Mouse (Mus musculus) T-cell, adult 2 months (primary cell): ENCODE measurements around the gene Dtd2.

Experiments
- DNase-seq: peaks from one replicate; pipeline ENCODE4 v3.0.0; 2022; ENCODE audit warnings: low spot score

Gene Dtd2

DNA sequence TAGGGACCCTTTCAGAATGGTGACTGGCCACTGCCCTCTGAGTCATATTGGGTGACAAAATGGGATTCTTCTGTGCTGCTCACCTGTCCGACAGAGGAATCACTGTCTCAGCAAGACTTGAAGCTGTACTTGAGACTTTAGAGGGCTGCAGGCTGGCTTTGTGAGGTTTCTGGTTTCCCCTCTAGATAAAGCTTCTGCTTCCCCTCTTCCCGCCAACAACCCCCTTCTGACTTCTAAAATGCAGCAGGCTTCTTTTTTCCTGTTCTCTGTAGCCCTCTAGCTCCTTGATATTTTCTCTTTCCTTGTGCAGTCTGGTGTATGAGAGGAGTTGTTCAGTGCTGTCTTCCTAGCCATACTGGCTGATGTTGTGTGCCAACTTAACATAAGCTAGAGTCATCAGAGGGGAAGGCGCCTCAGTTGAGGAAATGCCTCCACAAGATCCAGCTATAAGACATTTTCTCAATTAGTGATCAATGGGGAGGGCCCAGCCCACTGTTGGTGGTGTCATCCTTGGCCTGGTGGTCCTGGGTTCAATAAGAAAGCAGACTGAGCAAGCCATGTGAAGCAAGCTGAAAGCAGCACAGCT is 21.0 kb downstream of the Dtd2 start:
- no peak for DNase-seq

DNA sequence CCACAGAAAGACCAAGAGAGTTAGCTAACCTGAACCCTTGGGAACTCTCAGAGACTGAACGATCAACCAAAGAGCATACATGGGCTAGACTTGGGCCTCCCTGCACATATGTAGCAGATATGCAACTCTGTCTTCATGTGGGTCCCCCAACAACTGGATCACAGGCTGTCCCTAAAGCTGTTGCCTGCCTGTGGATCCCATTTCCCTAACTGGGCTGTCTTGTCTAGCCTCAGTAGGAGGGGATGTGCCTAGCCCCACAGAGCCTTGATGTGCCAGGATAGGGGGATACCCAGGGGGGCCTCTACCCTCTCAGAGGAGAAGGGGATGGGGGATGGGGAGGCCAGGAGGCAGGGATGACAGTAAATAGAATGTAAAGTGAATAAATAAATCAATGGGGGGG is 22.7 kb downstream of the Dtd2 start:
- DNase-seq = no peak

DNA sequence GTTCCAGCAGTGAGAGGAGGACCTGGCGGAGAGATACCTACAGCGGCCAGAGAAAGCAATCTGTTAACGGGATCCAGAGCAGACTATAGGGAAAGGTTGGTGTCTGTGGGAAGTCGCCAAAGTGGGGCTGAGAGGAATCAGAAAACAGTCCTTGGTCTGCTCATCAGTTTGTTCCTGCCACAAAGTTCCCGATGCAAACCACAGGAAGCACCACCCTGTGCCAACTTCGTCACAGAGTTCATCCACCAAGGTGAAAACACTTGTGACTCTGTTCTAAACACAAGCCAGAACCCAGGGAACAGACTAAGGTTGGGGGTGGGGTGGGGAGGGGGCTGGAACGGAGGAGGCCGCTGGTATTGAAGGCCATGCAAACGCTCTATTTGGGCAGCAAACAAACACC is 29.8 kb downstream of the Dtd2 start:
- peak; percentile 76 for DNase-seq

DNA sequence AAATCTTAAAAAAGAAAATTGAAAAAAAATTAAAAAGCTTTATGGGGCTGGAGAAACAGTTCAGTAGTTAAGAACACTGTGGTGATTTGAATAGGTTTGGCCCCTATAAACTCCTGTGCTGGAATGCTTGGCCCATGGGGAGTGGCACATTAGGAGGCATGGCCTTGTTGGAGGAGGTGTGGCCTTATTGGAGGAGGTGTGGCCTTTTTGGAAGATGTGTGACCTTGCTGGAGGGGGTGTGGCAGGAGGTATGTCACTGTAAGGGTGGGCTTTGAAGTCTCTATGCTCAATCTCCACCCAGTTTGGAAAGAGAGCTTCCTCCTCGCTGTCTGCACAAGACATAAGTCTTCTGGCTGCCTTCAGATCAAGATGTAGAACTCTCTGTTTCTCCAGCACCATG is 31.9 kb downstream of the Dtd2 start:
- peak; percentile 12 for DNase-seq

DNA sequence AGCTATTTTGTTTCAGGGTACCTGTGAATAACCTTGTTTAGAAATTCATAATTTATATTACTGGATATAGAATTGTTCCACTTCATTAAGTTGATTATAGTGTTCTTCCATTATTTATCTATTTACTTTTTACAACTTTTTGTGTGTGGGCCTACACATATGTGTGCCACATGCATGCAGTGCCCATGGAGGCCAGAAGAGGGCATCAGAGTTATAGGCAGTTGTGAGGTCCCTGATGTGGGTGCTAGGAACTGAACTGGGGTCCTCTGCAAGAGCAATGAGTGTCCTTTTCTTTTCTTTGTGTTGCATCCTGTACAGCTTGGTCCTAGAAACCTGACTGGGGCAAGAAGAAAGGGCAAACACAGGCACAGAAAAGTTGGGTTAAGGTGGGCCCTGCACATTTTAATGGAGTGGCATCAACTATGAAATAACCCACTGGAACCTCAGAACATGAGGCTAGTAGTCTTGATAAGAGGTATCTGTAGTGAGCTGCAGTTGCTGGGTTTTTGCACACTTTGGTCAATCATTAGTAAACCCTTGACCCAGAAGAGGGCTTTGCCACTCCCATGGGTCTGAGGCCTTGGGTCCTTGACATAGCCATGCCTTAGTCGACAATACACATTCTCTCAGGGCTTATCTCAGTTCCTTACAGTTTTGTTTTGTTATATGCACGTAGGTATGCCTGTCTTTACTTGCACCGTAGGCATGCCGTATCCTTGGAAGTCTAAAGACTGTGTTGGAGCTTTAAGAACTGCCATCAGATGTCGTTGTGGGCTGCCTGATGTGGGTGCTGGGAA is 33.8 kb downstream of the Dtd2 start:
- DNase-seq = peak; percentile 11

DNA sequence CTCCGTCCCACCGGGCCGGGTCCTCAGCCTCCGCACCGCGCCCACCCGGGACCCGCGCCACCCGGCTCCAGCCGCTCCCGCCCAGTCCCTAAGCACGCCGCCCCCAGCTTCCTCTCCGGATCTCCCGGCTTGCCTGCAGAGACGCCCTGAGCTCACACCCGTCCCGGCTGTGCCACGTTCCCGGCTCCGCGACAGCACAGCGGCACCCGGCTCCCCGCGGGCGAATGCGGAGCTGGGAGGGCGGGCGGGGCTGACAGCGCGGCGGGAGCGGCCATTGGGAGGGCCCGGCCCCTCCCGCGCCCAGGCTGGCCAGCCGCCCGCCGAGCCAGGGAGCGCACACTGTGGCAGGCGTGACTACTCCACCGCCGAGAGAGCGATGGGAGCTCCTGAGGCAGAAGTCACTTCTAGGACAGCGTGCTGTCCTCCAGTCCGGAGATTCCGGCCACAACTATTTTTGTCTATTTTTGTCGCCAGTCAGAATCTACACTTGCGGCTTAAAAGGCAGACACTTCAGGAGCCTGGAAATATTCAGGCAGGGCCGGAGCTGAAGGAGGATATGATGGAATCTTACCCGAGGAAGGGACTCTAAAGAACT is 35.1 kb downstream of the Dtd2 start, which contains the start of gene Heatr5a:
TSS of gene Heatr5a (minus strand) at position 252 of the 595 bp plus-strand sequence.
- DNase-seq = peak; percentile 81

DNA sequence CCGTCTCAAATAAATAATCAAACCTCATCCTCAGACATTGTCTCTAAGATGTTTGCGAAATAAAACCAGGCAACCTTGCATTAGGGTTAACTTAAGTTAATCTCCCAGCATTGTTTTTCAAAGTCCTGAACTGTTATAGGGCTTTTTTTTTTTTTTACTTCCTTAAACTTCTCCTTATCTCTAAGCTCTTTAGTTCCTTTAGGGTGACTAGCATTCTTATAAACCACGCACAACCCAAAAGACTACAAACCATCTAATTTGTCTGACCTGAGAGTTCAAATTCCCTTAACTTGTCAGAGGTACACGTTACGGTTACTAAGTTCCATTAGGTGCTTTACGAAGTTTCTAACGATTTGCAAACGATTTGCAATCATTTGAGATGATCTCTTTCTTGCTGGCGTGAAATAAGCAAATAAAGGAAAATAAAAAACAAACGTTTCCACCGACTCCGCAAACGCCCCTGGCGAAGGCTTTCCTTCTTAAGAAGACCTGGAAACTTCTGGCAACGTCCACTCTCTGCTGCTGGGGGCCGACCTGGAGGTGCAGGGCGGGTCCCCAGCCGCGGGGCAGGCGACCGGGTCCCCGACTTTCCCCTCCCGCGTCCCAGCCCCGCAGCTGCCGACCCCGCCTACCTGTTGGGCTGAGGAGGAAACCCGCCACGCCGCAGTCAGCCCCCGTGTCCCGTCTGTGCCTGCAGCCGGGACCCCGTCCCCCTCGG is 35.8 kb downstream of the Dtd2 start:
- DNase-seq = no peak

DNA sequence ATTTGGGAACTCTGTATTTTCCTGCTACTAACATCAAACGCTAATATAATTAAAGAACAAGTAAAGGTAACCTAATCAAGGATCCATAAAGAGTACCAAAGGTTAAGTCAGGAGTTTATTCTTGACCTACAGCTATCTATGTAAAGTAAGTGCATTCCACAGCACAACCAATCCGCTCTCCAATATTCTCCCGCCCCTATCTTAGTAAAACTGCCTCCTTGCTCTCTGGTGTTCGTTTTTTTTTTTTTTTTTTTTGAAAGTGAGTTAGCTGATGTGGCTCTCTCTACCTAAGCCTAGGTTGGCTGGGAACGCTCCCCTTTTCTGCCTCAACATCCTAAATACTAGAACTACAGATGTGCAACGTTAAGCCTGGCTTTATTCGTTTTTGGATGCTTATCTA is 36.4 kb downstream of the Dtd2 start:
- no peak for DNase-seq

DNA sequence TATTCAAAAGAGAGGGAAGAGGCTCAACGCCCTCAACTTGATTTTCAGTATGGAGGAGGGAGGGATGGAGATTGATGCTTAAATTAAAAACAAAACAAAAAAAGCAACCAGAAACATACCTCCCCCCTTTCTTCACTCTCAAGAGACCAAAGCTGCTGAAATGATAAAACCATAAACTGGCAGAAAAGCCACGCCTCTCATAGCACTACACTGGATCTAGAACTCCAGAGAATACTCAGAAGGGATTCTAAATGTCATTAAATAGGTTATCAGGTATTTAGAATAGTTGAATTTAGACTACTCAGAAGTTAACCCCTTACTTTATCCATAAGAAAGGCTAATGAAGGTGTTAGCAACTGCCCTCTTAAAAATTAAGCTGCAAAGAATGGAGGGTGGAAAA is 37.2 kb downstream of the Dtd2 start:
- DNase-seq = no peak

DNA sequence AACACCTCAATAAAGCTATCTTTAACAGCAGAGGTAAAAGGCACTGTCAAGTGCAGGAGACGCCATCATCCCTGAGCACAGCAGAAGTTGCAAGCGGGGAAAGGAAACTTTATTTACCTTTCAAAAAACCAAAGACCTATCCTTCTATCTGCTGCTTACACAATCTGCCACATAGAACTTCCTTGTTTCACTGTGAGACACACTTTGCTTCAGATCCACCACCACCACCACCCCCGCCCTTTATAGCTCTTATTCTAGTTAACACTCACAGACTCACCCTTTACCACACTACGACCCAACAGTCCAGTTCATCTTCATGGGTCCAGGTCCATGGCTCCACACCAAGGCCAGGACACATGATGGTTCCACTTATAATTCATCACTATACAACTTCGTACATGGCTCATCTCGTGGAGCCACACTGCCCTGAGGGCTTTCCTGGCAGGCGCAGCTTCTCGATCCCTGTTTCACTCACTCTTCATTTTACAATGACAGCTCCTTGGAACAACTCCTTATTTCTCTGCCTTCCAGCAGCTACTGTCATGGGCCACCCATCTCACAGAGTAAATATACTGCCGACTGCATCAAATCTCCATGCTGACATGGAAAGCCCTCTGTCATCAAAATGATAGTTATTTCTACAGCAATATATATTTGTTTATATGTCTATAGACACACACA is 38.2 kb downstream of the Dtd2 start:
- no peak for DNase-seq

DNA sequence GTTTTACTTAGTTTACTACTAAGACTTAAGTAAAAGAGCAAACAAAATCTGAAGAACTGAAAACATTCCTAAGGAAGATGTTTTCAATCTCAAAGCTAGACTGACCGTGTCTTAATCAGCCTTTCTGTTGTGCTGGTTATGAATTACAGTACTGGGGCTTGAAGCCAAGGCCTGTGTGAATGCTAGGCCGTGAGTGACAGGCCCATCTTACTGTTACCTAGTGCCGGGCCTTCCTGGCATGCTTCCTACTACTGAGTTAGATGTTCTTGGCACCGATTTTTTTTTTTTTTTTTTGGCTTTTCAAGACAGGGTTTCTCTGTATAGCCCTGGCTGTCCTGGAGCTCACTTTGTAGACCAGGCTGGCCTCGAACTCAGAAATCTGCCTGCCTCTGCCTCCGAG is 48.7 kb downstream of the Dtd2 start:
- no peak for DNase-seq

DNA sequence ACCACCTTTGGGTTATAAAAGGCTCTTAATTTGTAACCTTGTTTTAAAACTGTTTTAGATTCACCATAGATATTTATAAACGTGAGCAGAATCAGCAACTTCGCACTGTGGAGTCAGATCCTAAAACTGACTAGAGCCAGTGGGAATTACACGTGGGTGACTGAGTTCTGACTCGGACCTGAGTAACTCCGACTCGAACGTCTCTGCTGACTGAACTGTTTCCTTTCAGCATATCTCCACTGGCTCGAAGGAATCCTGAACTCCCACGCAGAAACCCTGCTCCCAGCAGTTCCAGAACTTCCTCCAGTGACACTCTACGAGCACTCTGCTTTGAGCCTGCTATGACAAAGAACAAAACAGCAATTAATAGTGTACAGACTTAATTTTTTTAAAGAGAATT is 54.0 kb downstream of the Dtd2 start:
- no peak for DNase-seq

DNA sequence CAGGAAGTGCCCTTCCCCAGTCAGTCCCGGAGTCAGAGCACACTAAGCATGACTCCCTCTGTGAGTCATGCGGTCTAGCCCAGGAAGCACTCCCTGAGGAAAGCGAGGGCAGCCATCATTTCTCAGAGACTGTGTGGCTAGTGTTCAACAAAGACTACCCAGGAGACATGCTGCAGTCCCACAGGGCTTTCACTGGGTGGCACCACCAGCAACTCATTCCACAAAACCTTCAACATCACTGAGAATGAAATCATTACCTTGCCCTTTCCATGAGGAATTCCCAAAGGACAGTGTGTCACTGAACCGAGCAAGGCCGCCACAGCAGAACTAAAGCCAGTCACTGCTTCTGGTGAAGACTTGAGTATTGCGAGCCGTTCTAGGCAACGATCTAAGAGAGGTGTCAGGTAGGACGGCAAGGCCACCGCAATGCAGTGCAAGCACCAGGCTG is 58.8 kb downstream of the Dtd2 start:
- DNase-seq = no peak

DNA sequence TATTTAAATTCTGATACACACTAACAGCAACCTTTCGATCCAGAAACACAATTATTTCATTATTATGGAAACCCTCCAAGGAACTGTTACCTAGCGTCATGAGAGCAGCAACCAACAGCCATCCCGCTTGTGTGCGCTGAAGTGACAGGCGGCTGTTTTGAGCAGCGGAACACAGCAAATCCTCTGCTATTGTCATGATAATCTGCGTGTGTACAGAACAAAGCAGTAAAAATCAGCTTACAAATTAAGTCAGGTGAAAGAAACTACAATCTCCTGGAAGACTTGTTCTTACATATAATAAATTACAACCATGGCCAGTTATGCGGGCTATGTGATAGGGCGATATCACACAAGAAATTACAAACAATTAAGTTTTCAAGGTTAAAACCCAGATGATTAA is 61.0 kb downstream of the Dtd2 start:
- DNase-seq = no peak

DNA sequence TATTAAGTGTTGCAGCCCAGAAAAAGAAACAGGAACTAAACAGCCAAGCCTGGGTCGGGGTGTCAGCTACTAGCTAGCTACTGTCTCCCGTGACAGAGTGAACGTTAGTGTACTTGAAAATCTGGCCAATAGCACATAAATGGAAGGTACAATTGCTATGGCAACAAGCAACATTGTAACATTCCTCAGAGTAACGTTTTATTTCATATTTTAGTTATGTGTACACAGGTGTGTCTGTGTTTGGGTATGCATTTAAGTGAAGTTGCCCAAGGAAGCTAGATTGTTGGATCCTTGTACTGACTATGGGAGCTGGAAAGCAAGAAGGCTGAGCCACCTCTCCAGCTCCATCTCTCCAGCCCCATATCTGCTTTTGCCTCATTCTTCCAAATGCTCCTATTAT is 66.5 kb downstream of the Dtd2 start:
- DNase-seq = no peak
